Mouse (Mus musculus): ENCODE results near the gene Gm44790.
"Not testable (repeated sequence)": the region's sequence is repeated elsewhere in the genome, so short reads cannot be mapped to it uniquely, and the experiment has no call there.

The Gm44790 gene

GRCm38 (mm10) chr6:86474646-86475181, 48.3 kb downstream of the Gm44790 start:
- DNase-seq (ENCODE audit: low spot score in 2 of 2): no peak

DNA sequence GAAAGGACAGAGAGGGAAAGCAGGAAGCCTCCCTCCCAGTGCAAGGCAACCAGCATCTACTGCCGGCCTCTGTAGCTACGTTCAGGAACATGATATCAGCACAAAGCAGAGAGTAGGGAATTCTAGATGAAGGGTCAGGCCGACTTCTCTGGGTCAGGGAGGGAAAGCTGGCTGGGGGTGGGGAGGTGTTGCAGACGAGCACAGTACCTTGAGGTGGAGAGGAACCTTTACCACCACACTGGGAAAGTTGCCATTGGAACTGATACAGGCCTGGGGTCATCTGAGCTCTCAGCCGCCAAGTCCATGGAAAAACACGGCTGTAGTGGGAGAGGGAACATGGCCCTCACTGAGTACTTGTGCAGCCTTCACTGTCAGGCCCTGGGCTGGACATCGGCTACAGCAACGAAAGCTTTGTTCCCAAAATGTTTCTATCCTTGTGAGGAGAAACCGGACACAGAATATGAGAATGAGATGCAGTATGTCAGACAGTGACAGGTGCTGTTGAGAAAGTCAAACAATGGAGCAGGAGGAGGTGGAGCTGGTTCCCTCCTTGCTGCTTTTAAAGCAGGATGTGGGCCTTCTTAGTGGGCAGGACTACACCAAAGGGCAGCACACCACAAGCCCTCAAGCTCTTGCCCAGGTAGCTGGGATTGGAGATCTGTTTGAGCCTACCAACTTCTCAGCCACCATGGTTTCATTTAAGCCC, 49.2 kb downstream of the Gm44790 start:
- no peak for DNase-seq (ENCODE audit: low spot score in 2 of 2)

DNA sequence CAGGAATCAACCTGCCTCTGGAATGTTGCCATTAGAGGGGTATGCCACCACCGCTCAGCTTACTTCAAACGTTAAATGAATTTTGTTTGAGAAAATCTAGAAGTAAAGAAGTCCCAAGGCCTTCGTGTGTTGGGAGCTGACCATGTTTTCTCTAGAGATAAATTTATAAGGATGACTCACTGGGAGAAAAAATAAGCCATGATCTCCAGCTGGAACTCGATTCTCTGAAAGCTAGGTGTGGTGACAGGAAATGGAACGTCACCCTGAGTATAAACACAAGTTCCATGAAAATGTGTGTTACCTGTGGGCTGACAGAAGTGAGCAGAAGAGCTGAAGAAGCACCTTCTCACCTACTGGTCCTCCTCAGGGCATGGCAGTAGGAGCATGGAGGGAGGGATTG, 50.5 kb downstream of the Gm44790 start:
- no peak for DNase-seq (ENCODE audit: low spot score in 2 of 2)

GRCm38 (mm10) chr6:86479311-86479710, 52.9 kb downstream of the Gm44790 start:
- no peak for DNase-seq (ENCODE audit: low spot score in 2 of 2)

- no peak for DNase-seq (ENCODE audit: low spot score in 2 of 2)
These were observed 53.3 kb downstream of the Gm44790 start for GRCm38 (mm10) chr6:86479816-86480188.

GRCm38 (mm10) chr6:86480189-86480831, 53.9 kb downstream of the Gm44790 start:
- DNase-seq (ENCODE audit: low spot score in 2 of 2): no peak

DNA sequence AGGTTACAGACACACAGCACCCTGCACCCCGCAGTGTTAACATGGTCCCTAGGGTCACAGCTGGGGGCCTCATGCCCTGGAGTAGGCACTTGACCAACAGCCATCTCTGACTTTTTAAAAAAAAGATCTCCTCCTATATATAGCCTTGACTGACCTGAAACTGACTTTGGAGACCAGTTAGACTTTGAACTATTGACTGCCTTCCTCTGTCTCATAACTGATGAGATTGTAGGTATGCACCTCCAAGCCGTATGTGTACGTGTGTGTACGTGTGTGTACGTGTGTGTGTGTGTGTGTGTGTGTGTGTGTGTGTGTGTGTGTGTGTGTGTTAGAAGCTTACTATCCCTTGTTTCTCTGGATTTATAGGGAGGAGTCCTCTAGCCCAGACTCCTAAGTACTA, 55.4 kb downstream of the Gm44790 start:
- no peak for DNase-seq (ENCODE audit: low spot score in 2 of 2)

- no peak for DNase-seq (ENCODE audit: low spot score in 2 of 2)
These were observed 59.6 kb downstream of the Gm44790 start for GRCm38 (mm10) chr6:86485943-86486640.

GRCm38 (mm10) chr6:86487358-86488148, 61.1 kb downstream of the Gm44790 start:
- DNase-seq (ENCODE audit: low spot score in 2 of 2): peak; percentile 67 to 70

DNA sequence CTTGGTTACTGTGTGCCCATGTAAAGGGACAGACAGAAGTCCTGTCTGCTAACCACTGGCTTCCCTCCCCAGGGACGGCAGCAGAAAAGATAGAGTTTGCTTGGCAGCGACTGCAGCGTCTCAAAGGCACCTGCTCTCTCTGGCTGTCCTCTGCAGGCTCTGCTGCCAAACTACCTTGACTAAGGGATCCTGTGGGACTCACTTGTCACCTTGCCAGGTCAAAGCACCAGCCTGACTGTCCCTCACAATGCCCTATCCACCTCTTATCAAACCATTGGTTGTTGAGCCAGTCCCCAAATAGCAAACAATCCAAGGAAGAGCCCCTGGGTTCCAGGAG, 61.7 kb downstream of the Gm44790 start:
- no peak for DNase-seq (ENCODE audit: low spot score in 2 of 2)

DNA sequence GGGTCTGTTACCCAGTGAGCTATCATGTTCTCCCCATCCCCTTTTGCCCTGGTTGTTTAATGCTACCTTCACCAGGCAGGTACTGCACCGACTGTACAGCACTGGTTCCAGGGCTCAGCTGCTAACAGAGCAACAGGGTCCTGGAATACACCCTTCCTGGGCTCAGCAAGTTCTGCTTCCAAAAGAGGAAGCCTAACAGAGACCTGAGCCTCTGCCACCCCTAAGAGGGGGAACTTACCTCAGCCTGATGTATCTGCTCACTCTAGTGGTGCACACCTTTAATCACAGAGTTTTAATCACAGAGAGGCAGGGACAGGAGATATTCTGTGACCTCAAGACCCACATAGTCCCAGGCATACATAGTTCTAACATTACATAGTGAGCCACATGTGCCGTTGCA, 63.5 kb downstream of the Gm44790 start:
- DNase-seq (ENCODE audit: low spot score in 2 of 2): no peak

DNA sequence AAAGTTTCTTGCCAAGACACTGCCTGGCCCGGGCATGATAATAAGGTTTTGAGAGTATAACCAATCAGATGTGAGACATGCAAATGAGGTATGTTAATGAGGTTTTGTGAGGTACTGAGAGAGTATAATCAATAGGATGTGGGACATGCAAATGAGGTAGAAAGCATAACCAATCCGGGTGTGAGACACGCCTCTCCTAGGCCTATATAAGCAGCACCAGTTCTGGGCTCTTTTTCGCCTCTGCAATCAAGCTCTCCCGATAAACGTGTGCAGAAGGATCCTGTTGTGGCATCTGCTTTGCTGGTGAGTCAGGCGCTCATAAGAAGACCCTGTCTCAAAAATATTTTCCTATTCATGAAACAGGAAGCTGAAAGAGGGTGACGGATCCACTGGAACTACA, 64.0 kb downstream of the Gm44790 start:
- DNase-seq (ENCODE audit: low spot score in 2 of 2): not testable (repeated sequence)

DNA sequence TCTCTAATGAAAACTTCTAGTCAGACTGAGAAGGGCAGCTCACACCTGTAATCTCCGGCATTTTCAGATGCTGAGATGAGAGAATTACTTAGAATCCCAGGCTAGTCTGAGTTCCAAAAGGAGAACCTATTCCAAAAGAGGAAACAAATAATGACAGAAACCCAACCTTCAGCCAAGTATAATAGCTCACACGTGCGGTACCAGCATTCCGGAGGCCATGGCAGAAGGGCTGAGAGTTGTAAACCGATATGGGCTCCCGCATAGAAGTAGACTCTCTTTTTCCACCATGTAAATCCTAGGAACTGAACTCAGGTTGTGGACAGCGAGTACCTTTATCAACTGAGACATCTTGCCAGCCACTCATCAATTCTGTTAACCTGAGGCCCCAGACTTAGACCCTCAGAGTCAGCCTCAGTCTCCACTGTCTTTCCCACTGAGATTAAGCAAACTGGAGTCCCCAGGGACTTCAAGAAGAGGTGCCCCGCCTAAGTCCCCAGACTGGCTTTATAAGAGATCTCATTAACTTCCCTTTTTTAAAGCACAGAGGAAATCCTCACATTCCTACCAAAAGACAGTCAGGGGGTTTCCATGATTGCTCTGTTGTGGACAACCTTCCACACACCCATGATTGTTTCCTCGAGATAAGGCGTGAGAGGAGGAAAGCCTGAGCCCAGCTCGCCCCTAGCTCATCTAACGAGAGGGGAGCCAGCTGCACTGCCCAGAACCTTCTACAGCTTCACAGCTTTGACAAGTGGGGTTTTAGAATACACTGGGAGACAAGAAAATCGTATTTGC, 67.2 kb downstream of the Gm44790 start:
- DNase-seq (ENCODE audit: low spot score in 2 of 2): no peak

- DNase-seq (ENCODE audit: low spot score in 2 of 2): no peak
These were observed 68.3 kb downstream of the Gm44790 start for GRCm38 (mm10) chr6:86494767-86495166.

Data from frontal cortex, postnatal 36 days (tissue).